Mouse (Mus musculus) kidney, adult 11 months (tissue): Measurements from ENCODE around the gene Fhl3.
A peak's percentile ranks its signal among the peaks of the same experiment; 100 is the strongest.
"Not testable (repeated sequence)": the region's sequence is repeated elsewhere in the genome, so short reads cannot be mapped to it uniquely, and the experiment has no call there.

Source experiments
- DNase-seq: peaks from one replicate; pipeline ENCODE4 v3.0.0; 2022

Gene Fhl3

GRCm38 (mm10) chr4:124685004-124685403 is 15.5 kb upstream of the Fhl3 start:
- no peak for DNase-seq

- no peak for DNase-seq
These were observed 15.0 kb upstream of the Fhl3 start for GRCm38 (mm10) chr4:124685453-124685852.

GRCm38 (mm10) chr4:124685897-124686402 is 14.6 kb upstream of the Fhl3 start:
- no peak for DNase-seq

- DNase-seq = no peak
These were observed 9.0 kb upstream of the Fhl3 start for GRCm38 (mm10) chr4:124691455-124691854.

- no peak for DNase-seq
These were observed 8.1 kb upstream of the Fhl3 start for GRCm38 (mm10) chr4:124692416-124692861.

- DNase-seq = peak; percentile 96
These were observed 7.2 kb upstream of the Fhl3 start, which contains the start of gene Utp11 for GRCm38 (mm10) chr4:124693135-124693894. Gene Utp11, minus strand, starts transcription at chr4:124693600.

GRCm38 (mm10) chr4:124694572-124694971 is 5.9 kb upstream of the Fhl3 start:
- no peak for DNase-seq

- peak; percentile 75 for DNase-seq
These were observed 4.5 kb upstream of the Fhl3 start for GRCm38 (mm10) chr4:124695786-124696516.

- DNase-seq = no peak
These were observed 710 bp upstream of the Fhl3 start for GRCm38 (mm10) chr4:124699791-124700190.

- no peak for DNase-seq
These were observed 748 bp downstream of the Fhl3 start for GRCm38 (mm10) chr4:124701052-124701845.

GRCm38 (mm10) chr4:124701916-124702315 is 1.4 kb downstream of the Fhl3 start:
- no peak for DNase-seq

GRCm38 (mm10) chr4:124703406-124703805 is 2.9 kb downstream of the Fhl3 start:
- no peak for DNase-seq

GRCm38 (mm10) chr4:124703881-124704796 is 3.6 kb downstream of the Fhl3 start:
- no peak for DNase-seq

GRCm38 (mm10) chr4:124704797-124705474 is 4.4 kb downstream of the Fhl3 start:
- DNase-seq = peak; percentile 52

GRCm38 (mm10) chr4:124705661-124706269 is 5.3 kb downstream of the Fhl3 start:
- DNase-seq = no peak

- not testable (repeated sequence) for DNase-seq
These were observed 7.1 kb downstream of the Fhl3 start for GRCm38 (mm10) chr4:124707381-124708199.

- not testable (repeated sequence) for DNase-seq
These were observed 7.7 kb downstream of the Fhl3 start for GRCm38 (mm10) chr4:124708200-124708517.

GRCm38 (mm10) chr4:124708518-124709477 is 8.3 kb downstream of the Fhl3 start:
- peak; percentile 90 for DNase-seq

- DNase-seq = peak; percentile 48
These were observed 9.5 kb downstream of the Fhl3 start for GRCm38 (mm10) chr4:124709961-124710446.
